Mouse (Mus musculus) heart, adult 2 months (tissue): Measurements from ENCODE around the gene Syce1l.

Source experiments
- CTCF ChIP-seq: fragments of 200-600 bp; IDR thresholded peaks from 2 replicates; pipeline ENCODE4 v1.8.1; 2022; ENCODE audit warnings: antibody characterized with exemption, mild to moderate bottlenecking, moderate library complexity
- EP300 ChIP-seq: fragments of 200-500 bp; IDR thresholded peaks from 2 replicates; pipeline ENCODE4 v1.6.1; 2011; ENCODE audit warnings: low read depth, low read length, control low read depth; ENCODE audit not compliant: insufficient read depth
- POLR2A ChIP-seq: fragments of 200-500 bp; IDR thresholded peaks from 2 replicates; pipeline ENCODE4 v1.6.1; 2011; ENCODE audit warnings: mild to moderate bottlenecking, low read depth, low read length, control low read depth; ENCODE audit not compliant: insufficient read depth

- no peak for TF ChIP-seq CTCF
- TF ChIP-seq POLR2A, result no peak
- TF ChIP-seq EP300, result no peak
Measured at GRCm38 (mm10) chr8:113653151-113653550, 10.1 kb downstream of the Syce1l start.
